Mouse (Mus musculus): Measurements from ENCODE around the gene Cspg4.

The Cspg4 gene

GRCm38 (mm10) chr9:56862863-56863262 is 2.0 kb upstream of the Cspg4 start:
- DNase-seq (ENCODE audit: inconsistent age in 2 of 2, low spot score in 1 of 2): no peak

- peak in 1 of 2 experiments; percentile 53 for DNase-seq (ENCODE audit: inconsistent age in 2 of 2, low spot score in 1 of 2)
Observed at GRCm38 (mm10) chr9:56864216-56864729, 560 bp upstream of the Cspg4 start, which contains the start of gene Odf3l1. TSS of gene Odf3l1 (minus strand) at chr9:56864679.

DNA sequence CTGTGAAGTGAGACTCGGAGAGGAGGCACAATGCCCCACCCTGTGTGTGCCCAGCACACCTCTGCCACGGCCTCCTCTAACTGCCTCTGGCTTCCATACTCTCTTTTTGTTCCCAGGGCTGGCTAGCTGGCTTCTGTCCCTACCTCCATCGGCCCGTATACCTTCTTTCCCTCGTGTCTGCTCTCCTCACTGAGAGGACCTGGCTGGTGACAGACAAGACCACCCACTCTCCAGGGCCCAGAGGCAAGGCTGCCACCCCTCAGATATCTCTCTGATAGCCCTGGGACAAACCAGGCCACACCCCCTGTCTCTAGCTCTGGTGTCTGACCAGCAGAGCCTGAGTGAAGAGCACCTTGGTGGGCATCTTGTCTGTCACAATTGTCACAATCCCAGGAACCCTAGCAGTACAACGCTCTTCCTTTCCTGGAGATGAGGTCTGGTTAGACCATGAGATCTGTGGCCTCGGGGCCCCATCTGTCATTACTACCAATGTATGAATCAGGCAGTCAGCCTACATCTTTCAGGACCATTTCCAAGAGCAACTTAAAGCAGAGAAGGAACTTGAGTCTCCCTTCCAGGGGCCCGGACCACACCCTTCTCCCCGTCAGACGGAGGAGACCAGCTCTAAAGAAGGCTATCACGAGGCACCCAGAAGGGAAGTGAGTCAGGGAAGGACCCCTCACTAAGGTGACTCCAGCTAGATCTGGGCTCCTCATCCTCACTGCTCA is 1.0 kb downstream of the Cspg4 start:
- no peak for DNase-seq (ENCODE audit: inconsistent age in 2 of 2, low spot score in 1 of 2)

DNA sequence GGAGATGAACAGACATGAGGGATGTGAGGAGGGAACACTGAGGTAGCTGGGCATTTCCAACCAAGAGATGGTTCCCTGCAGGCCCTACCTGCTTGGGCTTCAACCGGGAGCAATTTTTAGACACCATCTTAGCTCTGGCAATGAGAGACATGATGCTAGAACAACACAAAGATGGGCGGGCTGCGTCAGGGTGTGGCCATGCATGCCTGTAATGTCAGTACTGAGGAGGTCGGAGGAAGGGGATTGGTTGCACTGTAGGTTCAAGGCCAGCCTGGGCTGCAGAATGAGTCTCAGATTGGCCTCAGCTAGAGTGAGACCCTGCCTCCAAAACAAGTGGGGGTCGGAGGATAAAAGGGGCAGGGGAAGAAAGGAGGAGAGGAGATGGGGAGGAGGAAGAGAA is 1.6 kb downstream of the Cspg4 start:
- no peak for DNase-seq (ENCODE audit: inconsistent age in 2 of 2, low spot score in 1 of 2)

- no peak for DNase-seq (ENCODE audit: inconsistent age in 2 of 2, low spot score in 1 of 2)
Observed at GRCm38 (mm10) chr9:56868292-56868691, 3.5 kb downstream of the Cspg4 start.

DNA sequence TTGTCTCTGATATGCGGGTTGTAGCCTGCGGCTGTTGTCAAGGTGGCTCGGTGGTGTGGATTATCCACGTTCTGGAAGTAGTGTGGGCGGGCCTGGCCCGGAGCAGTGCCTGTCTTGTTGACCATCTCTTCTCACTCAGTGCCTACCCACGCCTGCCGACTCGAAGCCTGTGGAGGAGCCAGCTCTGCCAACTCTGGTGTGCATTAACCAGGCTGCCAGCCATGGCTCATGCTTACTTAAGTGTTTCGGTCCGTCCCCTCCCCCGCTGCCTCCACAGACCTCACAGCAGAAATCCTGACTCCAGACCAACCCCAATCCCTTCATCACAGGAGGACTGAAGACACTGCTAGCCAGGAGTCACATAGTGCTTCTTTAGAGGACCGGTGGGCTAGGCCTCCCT is 4.7 kb downstream of the Cspg4 start:
- DNase-seq (ENCODE audit: inconsistent age in 2 of 2, low spot score in 1 of 2): peak in 1 of 2 experiments; percentile 36

DNA sequence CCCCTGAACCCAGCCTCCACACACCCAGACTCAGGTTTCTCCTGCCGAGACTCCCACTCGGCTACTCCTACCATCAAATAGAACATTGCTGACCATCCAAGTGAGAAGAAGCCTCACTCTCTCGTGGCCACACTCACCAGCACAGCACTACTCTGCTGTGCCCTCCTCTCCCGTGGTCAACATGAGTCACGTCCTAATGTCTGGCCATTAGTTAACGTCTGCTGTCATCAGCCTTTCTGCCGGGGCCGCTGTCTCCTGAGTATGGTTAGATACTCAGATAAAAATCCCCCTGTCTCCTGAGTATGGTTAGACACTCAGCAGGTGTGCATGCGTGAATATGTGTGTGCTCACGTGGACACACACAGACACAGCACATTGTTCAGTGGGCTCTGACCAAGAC is 5.9 kb downstream of the Cspg4 start:
- peak; percentile 63 to 83 for DNase-seq (ENCODE audit: inconsistent age in 2 of 2, low spot score in 1 of 2)

DNA sequence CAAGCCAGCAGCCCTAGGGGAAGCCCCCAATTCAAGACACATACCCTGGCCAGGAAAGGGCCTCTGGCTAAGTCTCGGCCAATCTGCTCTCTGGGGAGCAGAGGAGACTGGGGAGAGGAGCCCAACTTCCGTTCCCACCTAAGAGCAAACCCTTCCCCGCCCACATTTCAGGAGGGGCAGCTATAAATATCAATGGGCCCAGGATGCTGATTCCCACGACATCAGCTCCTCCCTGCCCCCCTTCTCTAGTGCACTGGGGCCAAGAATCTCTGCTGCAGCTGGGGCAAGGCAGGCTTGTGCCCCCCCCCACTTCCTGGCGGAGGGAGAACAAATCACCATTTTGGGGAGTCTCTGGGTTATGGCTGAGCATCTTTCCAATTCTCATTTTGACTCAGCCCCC is 6.4 kb downstream of the Cspg4 start:
- peak in 1 of 2 experiments; percentile 51 for DNase-seq (ENCODE audit: inconsistent age in 2 of 2, low spot score in 1 of 2)

GRCm38 (mm10) chr9:56872105-56872903 is 7.5 kb downstream of the Cspg4 start:
- DNase-seq (ENCODE audit: inconsistent age in 2 of 2, low spot score in 1 of 2): peak in 1 of 2 experiments; percentile 63

- peak; percentile 54 to 69 for DNase-seq (ENCODE audit: inconsistent age in 2 of 2, low spot score in 1 of 2)
Observed at GRCm38 (mm10) chr9:56873097-56873496, 8.3 kb downstream of the Cspg4 start.

- no peak for DNase-seq (ENCODE audit: inconsistent age in 2 of 2, low spot score in 1 of 2)
Observed at GRCm38 (mm10) chr9:56876784-56877183, 12.0 kb downstream of the Cspg4 start.

DNA sequence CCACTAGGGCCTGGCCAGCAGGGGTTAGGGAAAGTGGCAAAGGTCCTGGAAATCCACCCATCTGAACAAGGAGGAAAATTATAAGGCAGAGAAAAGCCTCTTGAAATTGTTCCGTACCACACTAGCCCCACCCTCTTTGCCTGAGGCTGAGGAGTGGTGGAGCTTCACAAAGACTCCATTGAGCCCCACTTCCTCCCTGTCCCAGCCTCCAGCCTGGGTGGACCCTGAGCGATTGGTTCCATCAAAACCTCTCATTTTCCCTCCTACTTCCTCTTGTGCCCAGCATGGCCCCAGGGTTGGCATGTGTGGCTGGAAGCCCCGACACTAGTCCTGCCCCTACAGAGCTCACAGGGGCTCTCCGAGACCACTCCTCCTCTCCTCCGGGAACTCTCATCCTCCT is 12.5 kb downstream of the Cspg4 start:
- no peak for DNase-seq (ENCODE audit: inconsistent age in 2 of 2, low spot score in 1 of 2)

GRCm38 (mm10) chr9:56880790-56881189 is 16.0 kb downstream of the Cspg4 start:
- no peak for DNase-seq (ENCODE audit: inconsistent age in 2 of 2, low spot score in 1 of 2)

GRCm38 (mm10) chr9:56881539-56882082 is 16.8 kb downstream of the Cspg4 start:
- no peak for DNase-seq (ENCODE audit: inconsistent age in 2 of 2, low spot score in 1 of 2)

- DNase-seq (ENCODE audit: inconsistent age in 2 of 2, low spot score in 1 of 2): no peak
Observed at GRCm38 (mm10) chr9:56882283-56882682, 17.4 kb downstream of the Cspg4 start.

DNA sequence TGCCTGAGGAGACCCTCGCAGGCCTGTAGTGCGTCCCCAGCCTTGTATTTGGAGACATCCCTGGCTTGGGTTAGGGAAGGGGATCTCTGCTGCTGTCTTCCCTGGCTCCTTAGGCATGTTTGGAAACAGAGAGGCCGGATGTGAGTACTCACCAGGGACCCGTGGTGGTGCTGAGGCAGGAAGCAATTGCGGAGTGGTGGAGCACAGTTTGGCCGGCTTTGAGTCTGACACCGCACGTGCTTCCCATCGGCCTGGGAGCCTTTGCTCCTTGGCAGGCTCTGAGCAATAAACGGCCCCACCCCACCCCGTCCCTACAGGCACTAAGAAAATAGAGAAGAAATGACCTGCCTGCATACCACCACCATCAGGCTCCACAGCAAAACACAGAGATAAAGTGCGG is 18.0 kb downstream of the Cspg4 start:
- DNase-seq (ENCODE audit: inconsistent age in 2 of 2, low spot score in 1 of 2): no peak

DNA sequence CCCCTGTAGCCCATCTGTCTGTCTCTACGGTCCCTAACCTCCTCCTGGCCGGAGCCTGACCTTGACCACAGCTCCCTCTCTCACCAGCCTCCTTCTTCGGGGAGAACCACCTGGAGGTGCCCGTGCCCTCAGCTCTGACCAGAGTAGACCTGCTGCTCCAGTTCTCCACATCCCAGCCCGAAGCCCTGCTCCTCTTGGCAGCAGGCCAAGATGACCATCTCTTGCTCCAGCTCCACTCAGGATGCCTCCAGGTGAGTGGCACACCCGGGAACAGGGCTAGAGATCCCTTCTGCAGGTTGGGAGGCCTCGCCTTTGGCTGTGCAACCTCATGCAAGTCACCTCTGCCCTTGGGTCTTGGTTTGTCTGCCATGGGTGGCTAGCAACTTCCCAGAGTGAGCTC is 18.6 kb downstream of the Cspg4 start:
- no peak for DNase-seq (ENCODE audit: inconsistent age in 2 of 2, low spot score in 1 of 2)

- DNase-seq (ENCODE audit: inconsistent age in 2 of 2, low spot score in 1 of 2): no peak
Observed at GRCm38 (mm10) chr9:56884328-56884727, 19.5 kb downstream of the Cspg4 start.

DNA sequence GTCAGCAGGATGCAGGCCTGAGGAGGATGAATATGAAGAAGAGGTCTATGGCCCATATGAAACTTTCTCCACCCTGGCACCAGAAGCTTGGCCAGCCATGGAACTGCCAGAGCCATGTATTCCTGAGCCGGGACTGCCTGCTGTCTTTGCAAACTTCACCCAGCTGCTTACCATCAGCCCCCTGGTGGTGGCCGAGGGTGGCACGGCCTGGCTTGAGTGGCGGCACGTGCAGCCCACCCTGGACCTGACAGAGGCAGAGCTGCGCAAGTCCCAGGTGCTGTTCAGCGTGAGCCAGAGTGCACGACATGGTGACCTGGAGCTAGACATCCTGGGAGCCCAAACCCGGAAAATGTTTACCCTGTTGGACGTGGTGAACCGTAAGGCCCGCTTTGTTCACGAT is 21.3 kb downstream of the Cspg4 start:
- no peak for DNase-seq (ENCODE audit: inconsistent age in 2 of 2, low spot score in 1 of 2)

DNA sequence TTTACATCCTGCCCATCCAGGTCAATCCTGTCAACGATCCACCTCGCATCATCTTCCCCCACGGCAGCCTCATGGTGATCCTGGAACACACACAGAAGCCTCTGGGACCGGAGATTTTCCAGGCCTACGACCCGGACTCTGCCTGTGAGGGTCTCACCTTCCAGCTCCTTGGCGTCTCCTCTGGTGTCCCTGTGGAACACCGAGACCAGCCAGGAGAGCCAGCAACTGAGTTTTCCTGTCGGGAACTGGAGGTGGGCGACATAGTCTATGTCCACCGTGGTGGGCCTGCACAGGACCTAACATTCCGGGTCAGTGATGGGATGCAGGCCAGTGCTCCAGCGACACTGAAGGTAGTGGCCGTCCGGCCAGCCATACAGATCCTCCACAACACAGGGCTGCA is 21.8 kb downstream of the Cspg4 start:
- DNase-seq (ENCODE audit: inconsistent age in 2 of 2, low spot score in 1 of 2): no peak

DNA sequence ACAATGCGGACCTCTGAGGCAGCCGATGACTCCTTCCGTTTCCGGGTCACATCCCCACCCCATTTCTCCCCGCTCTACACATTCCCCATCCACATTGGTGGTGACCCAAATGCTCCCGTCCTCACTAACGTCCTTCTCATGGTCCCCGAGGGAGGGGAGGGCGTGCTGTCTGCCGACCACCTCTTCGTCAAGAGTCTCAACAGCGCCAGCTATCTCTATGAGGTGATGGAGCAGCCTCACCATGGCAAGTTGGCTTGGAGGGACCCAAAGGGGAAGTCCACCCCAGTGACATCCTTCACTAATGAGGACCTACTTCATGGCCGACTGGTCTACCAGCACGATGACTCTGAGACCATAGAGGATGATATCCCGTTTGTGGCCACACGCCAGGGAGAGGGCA is 22.7 kb downstream of the Cspg4 start:
- no peak for DNase-seq (ENCODE audit: inconsistent age in 2 of 2, low spot score in 1 of 2)

DNA sequence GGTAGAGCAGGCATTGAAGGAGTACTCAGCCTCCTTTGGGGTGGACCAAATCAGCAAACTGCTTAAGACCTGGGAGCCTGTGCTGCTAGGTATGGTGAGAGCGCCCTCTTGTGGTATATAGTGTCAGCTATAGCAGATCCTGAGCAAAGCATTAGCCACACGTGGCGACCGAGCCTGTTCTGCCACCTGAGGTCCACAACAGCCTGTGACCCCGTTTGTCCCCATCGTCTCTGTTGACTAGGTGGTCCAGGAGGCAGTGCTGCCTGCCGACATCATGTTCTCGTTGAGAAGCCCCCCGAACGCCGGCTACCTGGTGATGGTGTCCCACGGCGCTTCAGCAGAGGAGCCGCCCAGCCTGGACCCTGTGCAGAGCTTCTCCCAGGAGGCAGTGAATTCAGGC is 25.0 kb downstream of the Cspg4 start:
- DNase-seq (ENCODE audit: inconsistent age in 2 of 2, low spot score in 1 of 2): peak; percentile 62 to 92
